Mouse (Mus musculus) liver, embryonic 15.5 days (tissue): Measurements from ENCODE around the gene Hpgd. TPM values are rescaled to one million over a fixed set of nuclear protein-coding genes. Genes with fewer than 3 reads are reported as not detected.
"Not testable (repeated sequence)": the region's sequence is repeated elsewhere in the genome, so short reads cannot be mapped to it uniquely, and the experiment has no call there.

Source experiments
- ATAC-seq: fragments of 200-750 bp; cut with Nextera tagmentation; 2 replicates; pipeline ENCODE4 v1.8.0; 2017; ENCODE audit warnings: moderate number of reproducible peaks, mild to moderate bottlenecking, moderate library complexity; ENCODE audit not compliant: insufficient read depth
- H3K27ac ChIP-seq: fragments of 300-500 bp; sonication (generic); replicated peaks from 2 replicates; pipeline ENCODE4 v1.5.1; 2015; ENCODE audit warnings: mild to moderate bottlenecking, inconsistent platforms
- H3K27me3 ChIP-seq: fragments of 300-500 bp; sonication (generic); 2 replicates; pipeline ENCODE4 v1.6.1; 2015; ENCODE audit warnings: mild to moderate bottlenecking, inconsistent platforms
- H3K36me3 ChIP-seq: fragments of 300-500 bp; sonication (generic); replicated peaks from 2 replicates; pipeline ENCODE4 v1.6.1; 2015; ENCODE audit warnings: moderate library complexity, mild to moderate bottlenecking, inconsistent platforms
- H3K4me1 ChIP-seq: fragments of 300-500 bp; sonication (generic); replicated peaks from 2 replicates; pipeline ENCODE4 v1.6.1; 2015; ENCODE audit warnings: inconsistent platforms
- H3K4me2 ChIP-seq: fragments of 300-500 bp; sonication (generic); 2 replicates; pipeline ENCODE4 v1.6.1; 2015; ENCODE audit warnings: moderate library complexity, mild to moderate bottlenecking, inconsistent platforms
- H3K4me3 ChIP-seq: fragments of 300-500 bp; sonication (generic); replicated peaks from 2 replicates; pipeline ENCODE4 v1.5.1; 2015; ENCODE audit warnings: mild to moderate bottlenecking, inconsistent platforms
- H3K9ac ChIP-seq: fragments of 300-500 bp; sonication (generic); 2 replicates; pipeline ENCODE4 v1.6.1; 2015; ENCODE audit warnings: moderate library complexity, mild to moderate bottlenecking, inconsistent platforms
- H3K9me3 ChIP-seq: fragments of 300-500 bp; sonication (generic); replicated peaks from 2 replicates; pipeline ENCODE4 v1.6.1; 2016; ENCODE audit warnings: inconsistent platforms
- WGBS: fragments of 180-500 bp; shearing (Covaris S2); methylation state at CpG from one replicate; pipeline ENCODE4 v1.1.7; 2015; ENCODE audit warnings: mixed read lengths; ENCODE audit not compliant: insufficient replicate concordance; 5-methylcytosine and 5-hydroxymethylcytosine counted together
- polyA plus RNA-seq: library from polyadenylated mRNA; unstranded; fragments of >200 nt; fragmentation: Nextera tagmentation; extraction: Ambion mirVana; gene quantifications from 2 replicates; pipeline ENCODE4 v1.2.1, GENCODE M21; 2015

Hpgd gene
- polyA plus RNA-seq = 23.4 and 25.2 TPM in 2 replicates

GRCm38 (mm10) chr8:56294373-56294877, at the start of gene Hpgd:
Gene Hpgd, plus strand, starts transcription at chr8:56294585.
- Histone ChIP-seq H3K4me2 (peak within 1 kb of the TSS; percentile 59), H3K4me3 (peak within 1 kb of the TSS; percentile 54), H3K9ac (peak within 1 kb of the TSS; percentile 25), H3K4me1 (no peaks in the 10 kb centered on the region), H3K27me3 (0 out of 2 replicates have a peak, but pooled peaks cover 5% of the 10 kb centered on the region), H3K36me3 (no peaks in the 10 kb centered on the region), H3K27ac (no peak within 1 kb of the TSS), H3K9me3 (no peaks in the 10 kb centered on the region)
- ATAC-seq = peak; percentile 80
- WGBS = under 1% methylated on average over 33 of the region's 33 CpGs

- H3K9me3 ChIP-seq, H3K27me3 ChIP-seq, H3K4me1 ChIP-seq, H3K9ac ChIP-seq, H3K4me3 ChIP-seq, H3K27ac ChIP-seq, H3K4me2 ChIP-seq, H3K36me3 ChIP-seq, ATAC-seq: not testable (repeated sequence)
- WGBS = 53% methylated on average over 3 of the region's 3 CpGs
These were observed 42.7 kb upstream of the Hpgd start for GRCm38 (mm10) chr8:56251728-56252127.

GRCm38 (mm10) chr8:56252314-56252713, 42.1 kb upstream of the Hpgd start:
- WGBS = 47% methylated on average over 1 of the region's 1 CpGs
- Histone ChIP-seq H3K27ac (no peak overlapping the region), H3K36me3 (no peaks in the 10 kb centered on the region), H3K9me3 (no peaks in the 10 kb centered on the region), H3K4me2 (no peak overlapping the region), H3K9ac (no peak overlapping the region), H3K4me1 (no peaks in the 10 kb centered on the region), H3K4me3 (no peak overlapping the region), H3K27me3 (no peaks in the 10 kb centered on the region)
- ATAC-seq = no peak

- no peaks in the 10 kb centered on the region for H3K36me3 ChIP-seq
- H3K27me3 ChIP-seq = no peaks in the 10 kb centered on the region
- WGBS = 64% methylated on average over 1 of the region's 1 CpGs
- H3K27ac ChIP-seq = no peak overlapping the region
- no peak overlapping the region for H3K4me2 ChIP-seq
- no peak overlapping the region for H3K9ac ChIP-seq
- no peaks in the 10 kb centered on the region for H3K9me3 ChIP-seq
- no peak overlapping the region for H3K4me3 ChIP-seq
- ATAC-seq = no peak
- H3K4me1 ChIP-seq = no peaks in the 10 kb centered on the region
These were observed 33.2 kb upstream of the Hpgd start for GRCm38 (mm10) chr8:56261190-56261589.

- no peak for ATAC-seq
- H3K4me2 ChIP-seq = no peak overlapping the region
- H3K9me3 ChIP-seq = no peaks in the 10 kb centered on the region
- no peak overlapping the region for H3K9ac ChIP-seq
- no peaks in the 10 kb centered on the region for H3K4me1 ChIP-seq
- no peaks in the 10 kb centered on the region for H3K36me3 ChIP-seq
- 52% methylated on average over 10 of the region's 10 CpGs for WGBS
- H3K27ac ChIP-seq = no peak overlapping the region
- no peak overlapping the region for H3K4me3 ChIP-seq
- H3K27me3 ChIP-seq = no peaks in the 10 kb centered on the region
These were observed 24.4 kb upstream of the Hpgd start for GRCm38 (mm10) chr8:56269687-56270663.

- Histone ChIP-seq H3K4me1 (no peaks in the 10 kb centered on the region), H3K9me3 (no peaks in the 10 kb centered on the region), H3K36me3 (no peaks in the 10 kb centered on the region), H3K4me3 (no peak overlapping the region), H3K9ac (no peak overlapping the region), H3K27ac (no peak overlapping the region), H3K27me3 (no peaks in the 10 kb centered on the region), H3K4me2 (no peak overlapping the region)
- WGBS = 56% methylated on average over 1 of the region's 1 CpGs
- ATAC-seq = no peak
These were observed 21.5 kb upstream of the Hpgd start for GRCm38 (mm10) chr8:56272934-56273333.

GRCm38 (mm10) chr8:56275316-56275715, 19.1 kb upstream of the Hpgd start:
- no peaks in the 10 kb centered on the region for H3K36me3 ChIP-seq
- no peak for ATAC-seq
- H3K4me1 ChIP-seq = no peaks in the 10 kb centered on the region
- no peak overlapping the region for H3K27ac ChIP-seq
- H3K9ac ChIP-seq = no peak overlapping the region
- H3K27me3 ChIP-seq = no peaks in the 10 kb centered on the region
- H3K4me3 ChIP-seq = no peak overlapping the region
- no peaks in the 10 kb centered on the region for H3K9me3 ChIP-seq
- no peak overlapping the region for H3K4me2 ChIP-seq

GRCm38 (mm10) chr8:56277810-56278528, 16.4 kb upstream of the Hpgd start:
- H3K36me3 ChIP-seq = no peaks in the 10 kb centered on the region
- H3K9me3 ChIP-seq = no peaks in the 10 kb centered on the region
- no peak overlapping the region for H3K9ac ChIP-seq
- no peaks in the 10 kb centered on the region for H3K27me3 ChIP-seq
- WGBS = 46% methylated on average over 7 of the region's 9 CpGs
- no peaks in the 10 kb centered on the region for H3K4me1 ChIP-seq
- no peak overlapping the region for H3K4me2 ChIP-seq
- no peak overlapping the region for H3K27ac ChIP-seq
- no peak overlapping the region for H3K4me3 ChIP-seq
- no peak for ATAC-seq

GRCm38 (mm10) chr8:56278545-56279063, 15.8 kb upstream of the Hpgd start:
- H3K27ac ChIP-seq = no peak overlapping the region
- no peak for ATAC-seq

GRCm38 (mm10) chr8:56283936-56284335, 10.4 kb upstream of the Hpgd start:
- Histone ChIP-seq H3K27ac (no peak overlapping the region), H3K36me3 (no peaks in the 10 kb centered on the region), H3K4me2 (no peak overlapping the region), H3K9me3 (no peaks in the 10 kb centered on the region), H3K27me3 (no peaks in the 10 kb centered on the region), H3K4me3 (no peak overlapping the region), H3K4me1 (no peaks in the 10 kb centered on the region), H3K9ac (no peak overlapping the region)
- WGBS = 44% methylated on average over 1 of the region's 1 CpGs
- ATAC-seq = no peak

More at GRCm38 (mm10) chr8:56278545-56279063, 15.8 kb upstream of the Hpgd start:
- Histone ChIP-seq H3K9ac (no peak overlapping the region), H3K4me2 (no peak overlapping the region), H3K9me3 (no peaks in the 10 kb centered on the region), H3K27me3 (no peaks in the 10 kb centered on the region), H3K4me1 (no peaks in the 10 kb centered on the region), H3K36me3 (no peaks in the 10 kb centered on the region), H3K4me3 (no peak overlapping the region)
- 60% methylated on average over 2 of the region's 2 CpGs for WGBS

- Histone ChIP-seq H3K27me3 (no peaks in the 10 kb centered on the region), H3K4me3 (no peak overlapping the region), H3K9ac (no peak overlapping the region), H3K4me2 (no peak overlapping the region), H3K9me3 (no peaks in the 10 kb centered on the region), H3K36me3 (no peaks in the 10 kb centered on the region), H3K27ac (no peak overlapping the region), H3K4me1 (no peaks in the 10 kb centered on the region)
- WGBS = 33% methylated on average over 3 of the region's 3 CpGs
- ATAC-seq = no peak
These were observed 9.4 kb upstream of the Hpgd start for GRCm38 (mm10) chr8:56284957-56285356.
